Mouse (Mus musculus): Measurements from ENCODE around the gene Cytip.
"Not testable (repeated sequence)": the region's sequence is repeated elsewhere in the genome, so short reads cannot be mapped to it uniquely, and the experiment has no call there.

Gene Cytip

DNA sequence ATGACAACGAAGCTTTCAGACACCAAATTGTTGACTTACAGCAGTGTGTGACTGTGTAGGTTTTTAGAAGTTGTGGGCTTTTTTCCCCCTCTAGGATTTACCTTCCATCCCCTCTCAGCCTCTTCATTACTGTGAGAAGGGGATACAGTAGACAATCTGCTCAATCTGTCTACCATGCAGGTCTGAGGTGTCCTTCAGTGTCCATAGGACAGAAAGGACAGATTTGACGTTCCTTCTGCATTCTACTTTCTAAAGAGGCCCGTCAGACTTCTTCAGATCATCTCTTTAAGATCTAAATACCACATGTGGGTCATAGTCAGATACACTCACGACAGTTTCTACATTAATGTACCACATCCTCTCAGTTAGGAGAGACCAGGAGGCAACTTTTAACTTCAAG lies 33.5 kb downstream of the Cytip start:
- no peak for DNase-seq (ENCODE audit: low spot score)

DNA sequence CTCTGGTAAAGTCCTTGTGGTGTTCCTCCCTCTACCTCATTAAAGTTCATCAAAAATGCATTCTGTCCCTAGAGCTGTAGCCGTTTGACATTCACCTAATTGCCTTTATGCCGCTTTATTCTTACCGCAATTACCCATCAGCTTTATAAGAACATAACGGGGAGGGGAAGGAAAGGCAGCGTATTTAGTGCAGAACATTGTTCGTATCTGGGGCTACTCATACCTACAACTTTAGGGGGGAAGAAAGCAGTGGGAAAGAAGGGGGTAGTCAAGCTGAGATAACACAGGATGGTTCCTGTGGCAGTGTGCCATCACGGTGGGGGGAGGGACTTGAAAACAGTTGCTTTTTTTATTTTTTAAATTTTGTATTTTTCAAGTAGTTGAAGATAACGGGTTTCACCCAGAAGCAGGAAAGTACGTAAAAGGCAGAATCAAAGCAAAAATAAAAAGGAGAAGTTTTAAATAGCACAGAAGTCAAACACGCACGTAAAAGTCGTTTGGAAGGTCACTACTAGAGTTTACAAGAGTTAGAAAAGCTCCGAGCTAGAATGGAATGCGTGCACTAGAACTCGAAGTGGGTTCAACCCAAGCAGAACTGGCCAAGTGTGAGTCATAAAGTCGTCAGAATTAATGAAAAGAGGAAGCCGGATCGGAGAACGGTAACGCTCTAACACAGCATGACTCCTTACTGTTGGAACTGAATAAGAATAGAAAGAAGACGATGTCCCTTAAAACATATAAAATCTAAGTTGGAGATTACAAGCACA lies 34.6 kb downstream of the Cytip start:
- DNase-seq (ENCODE audit: low spot score) = no peak

DNA sequence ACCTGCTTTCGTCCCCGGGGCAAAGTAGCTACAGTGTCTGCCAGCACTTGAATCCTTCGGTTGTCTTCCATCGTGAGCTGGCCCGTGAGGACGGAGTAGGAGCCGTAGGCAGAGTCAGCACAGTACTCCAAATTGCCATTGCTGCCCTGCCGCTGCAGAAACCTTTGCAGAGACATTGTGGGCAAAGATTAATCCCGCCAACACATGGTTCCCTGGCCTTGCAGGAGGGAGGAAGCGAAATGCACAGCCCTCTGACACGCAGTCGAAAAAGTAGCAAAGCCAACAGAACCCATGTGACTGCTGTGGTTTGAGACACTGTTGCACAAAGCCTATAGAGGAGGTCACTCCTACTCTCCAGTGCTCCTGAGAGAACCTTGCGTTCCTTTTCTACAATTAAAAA lies 35.5 kb downstream of the Cytip start:
- DNase-seq (ENCODE audit: low spot score) = no peak

DNA sequence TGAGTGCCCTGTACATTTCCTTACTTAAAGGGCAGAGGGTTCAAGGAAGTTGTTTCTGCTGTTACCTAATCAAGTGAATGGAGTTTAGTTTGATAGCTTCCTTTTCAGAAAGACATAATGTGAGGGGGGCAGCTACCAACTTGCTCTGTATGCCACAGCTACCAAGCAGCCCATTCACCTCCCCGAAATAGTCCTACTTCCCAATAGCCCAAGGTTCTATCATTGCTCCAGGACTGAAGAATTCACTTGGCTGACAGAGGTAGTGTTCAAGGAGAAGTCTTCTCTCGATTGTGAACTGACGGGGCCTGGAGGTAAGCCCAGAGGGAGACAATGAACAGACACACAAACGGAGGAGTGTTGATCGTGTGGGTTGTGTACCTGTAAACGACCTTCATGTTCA lies 36.2 kb downstream of the Cytip start:
- no peak for DNase-seq (ENCODE audit: low spot score)

DNA sequence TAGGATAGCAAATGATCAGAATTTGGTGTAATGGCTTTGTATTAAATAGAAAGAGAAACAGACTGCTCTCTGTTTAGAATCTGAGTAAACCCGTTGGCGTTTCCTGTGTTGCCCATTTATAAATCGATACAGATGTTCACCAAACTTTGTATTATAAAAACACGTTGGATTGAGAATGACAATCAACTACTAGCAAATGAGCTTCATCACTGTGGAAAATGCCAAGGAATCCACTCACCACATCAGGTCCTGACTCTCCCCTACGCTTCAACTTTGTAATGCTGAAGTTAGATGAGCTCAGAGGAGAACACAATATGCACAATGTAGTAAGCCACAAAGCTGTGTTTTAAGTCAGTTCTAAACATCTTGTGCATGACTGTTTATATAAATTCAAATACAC lies 36.8 kb downstream of the Cytip start:
- no peak for DNase-seq (ENCODE audit: low spot score)

DNA sequence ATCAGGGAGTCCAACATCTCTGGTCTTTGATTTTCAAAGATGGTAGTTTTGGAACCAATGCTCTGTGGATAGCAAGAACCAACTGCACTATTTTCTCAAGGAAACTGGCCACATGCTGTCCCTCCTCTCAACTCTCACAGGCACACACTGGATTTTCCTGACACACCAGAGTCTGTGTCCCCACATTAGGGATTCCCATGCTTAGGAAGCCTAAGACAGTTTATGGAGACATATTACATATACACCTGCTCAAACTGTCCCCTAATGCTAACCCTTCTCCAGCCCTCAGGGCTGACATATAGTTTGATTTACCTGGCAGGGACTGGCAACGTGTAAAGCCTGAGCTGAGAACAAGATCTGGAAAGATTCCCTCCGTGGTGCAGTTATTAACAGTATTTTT lies 37.2 kb downstream of the Cytip start:
- no peak for DNase-seq (ENCODE audit: low spot score)

DNA sequence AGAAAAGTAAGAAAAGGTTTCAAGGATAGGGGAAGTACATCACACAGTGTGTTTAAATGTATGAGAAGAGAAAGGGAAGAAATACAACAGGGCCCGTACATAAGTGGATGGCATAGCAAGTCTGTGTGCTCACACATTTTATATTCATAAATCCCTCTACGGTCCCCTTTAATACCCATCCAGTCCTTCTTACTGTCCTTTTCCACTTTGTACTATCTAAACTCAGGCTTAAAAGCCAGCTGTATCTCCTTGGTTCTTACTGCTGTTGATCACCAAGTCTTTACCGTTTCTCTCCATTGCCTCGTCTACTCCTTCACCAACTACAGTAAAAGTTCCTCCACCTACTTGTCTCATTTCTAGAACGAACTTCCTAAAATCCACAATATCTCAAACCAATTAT lies 37.9 kb downstream of the Cytip start:
- DNase-seq (ENCODE audit: low spot score) = no peak

DNA sequence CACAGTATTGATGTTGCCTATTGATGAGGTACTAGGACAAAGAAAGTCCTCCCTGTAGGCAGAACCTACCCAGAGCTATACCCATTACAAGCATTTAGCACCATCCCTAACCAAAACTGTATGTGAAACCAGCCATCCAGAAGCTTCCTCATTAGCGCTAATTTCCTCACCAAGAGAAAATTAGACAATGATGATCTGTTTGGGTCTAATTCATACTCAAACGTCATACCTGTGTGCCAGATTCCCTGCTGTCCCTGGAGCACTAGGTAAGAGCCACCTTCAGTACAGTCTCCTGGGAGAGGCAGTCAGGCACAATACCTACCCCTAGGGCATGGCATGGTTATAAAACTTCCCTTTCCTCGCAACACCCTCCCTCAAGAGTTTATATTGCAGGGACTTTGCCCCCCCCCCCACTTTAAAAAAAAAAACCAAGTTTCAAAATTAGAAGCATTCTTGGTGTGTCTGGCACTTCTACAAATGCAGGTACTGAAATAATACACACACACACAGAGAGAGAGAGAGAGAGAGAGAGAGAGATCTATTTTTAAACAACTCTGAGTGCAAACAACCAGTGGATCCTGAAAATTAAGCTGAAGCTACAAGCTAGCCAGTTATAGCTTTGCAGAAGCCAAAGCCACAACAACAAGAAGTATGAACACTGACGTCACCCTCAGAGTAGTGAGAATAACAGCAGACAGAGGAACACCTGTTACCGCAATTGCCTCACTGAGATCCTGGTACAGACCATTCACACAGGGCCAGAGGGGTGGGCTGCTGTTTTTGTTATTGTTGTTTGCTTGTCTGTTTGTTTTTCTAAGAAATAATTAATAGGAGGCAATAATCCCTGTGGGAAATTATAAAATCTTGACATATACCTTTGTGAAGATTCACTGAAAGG lies 38.6 kb downstream of the Cytip start:
- DNase-seq (ENCODE audit: low spot score) = no peak

DNA sequence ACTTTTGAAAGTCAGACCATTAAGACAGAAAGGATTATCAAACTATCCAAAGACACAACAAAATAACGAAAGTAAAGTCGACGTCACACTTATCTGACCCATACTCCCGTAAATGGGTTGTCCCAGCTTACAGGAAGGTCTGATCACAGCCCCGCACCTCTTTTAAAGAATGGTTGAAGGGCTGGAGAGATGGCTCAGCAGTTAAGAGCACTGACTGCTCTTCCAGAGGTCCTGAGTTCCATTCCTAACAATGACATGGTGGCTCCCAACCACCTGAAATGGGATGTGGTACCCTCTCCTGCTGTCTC lies 39.3 kb downstream of the Cytip start:
- DNase-seq (ENCODE audit: low spot score) = no peak

DNA sequence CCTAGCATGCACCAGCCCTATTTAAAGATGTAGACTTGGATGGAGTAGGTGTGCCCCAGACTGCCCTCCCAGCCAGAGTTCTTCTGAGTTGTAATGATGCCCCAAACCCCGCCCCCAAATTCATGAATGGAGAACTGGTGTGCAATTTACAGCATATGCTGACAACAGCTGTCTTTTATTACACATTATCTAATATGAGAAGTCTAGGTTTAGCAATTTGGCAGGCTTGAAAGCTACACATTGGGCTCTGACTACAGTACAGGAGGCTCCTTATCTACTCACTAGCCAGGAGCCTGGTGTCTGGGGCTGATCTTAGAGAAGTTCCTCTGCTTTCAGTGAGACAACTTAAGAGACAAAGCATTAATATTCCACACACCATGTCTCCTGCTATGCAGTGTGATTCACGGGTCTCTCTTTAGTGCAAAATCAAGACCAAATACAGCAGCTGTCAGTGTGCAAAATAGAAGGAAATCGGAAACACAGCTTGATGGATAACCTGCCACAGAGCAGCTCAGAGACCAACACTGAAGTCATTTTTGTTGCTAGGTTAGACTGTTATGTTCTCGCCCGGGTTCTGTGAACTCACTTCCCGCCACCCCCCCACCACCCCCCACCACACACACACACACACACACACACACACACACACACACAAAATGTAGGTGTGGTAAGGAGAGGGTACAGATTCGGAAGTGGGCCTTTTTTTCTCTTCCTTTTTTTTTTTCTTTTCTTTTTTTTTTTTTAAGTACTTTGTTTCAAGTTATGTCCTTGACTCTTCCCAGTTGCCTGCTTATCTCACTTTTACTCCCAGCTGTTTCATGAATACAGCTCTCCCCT lies 39.8 kb downstream of the Cytip start:
- DNase-seq (ENCODE audit: low spot score) = no peak

DNA sequence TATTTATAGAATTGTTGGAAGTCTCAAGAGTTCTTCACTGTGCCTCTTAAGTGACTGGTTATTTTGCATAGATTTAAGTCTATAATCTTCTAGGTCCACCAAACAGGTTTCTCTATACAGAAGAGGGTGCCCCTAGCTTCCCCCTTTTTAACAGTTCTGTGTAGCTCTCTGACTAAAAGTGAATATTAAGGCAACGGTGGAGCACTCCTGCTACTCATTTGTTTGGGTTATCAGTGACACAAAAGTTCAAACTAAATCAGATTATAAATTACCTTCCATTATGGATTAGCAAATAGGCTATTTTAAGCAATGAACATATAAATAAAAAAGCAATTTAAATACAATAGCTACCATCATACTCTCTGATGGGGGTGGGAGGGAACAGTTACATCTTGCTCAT lies 40.8 kb downstream of the Cytip start:
- DNase-seq (ENCODE audit: low spot score) = no peak

DNA sequence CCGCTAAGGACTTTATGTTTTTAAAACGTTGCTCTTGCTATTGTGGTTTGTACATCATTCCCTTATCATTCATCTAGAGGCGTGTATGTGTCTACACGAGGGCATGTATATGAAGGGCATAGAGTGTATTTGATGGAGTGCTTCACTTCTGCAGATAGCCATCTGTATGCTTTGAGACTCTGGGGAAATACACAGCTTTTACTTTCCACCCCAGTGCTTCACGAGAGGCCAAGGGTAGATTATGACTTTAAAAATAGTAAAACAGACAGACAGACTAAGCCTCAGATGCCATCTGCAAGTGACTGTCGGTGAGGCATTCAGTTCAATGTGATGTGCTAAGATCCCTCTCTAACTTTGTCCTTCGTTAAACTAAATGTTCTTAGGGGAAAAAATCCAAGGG lies 41.6 kb downstream of the Cytip start:
- no peak for DNase-seq (ENCODE audit: low spot score)

DNA sequence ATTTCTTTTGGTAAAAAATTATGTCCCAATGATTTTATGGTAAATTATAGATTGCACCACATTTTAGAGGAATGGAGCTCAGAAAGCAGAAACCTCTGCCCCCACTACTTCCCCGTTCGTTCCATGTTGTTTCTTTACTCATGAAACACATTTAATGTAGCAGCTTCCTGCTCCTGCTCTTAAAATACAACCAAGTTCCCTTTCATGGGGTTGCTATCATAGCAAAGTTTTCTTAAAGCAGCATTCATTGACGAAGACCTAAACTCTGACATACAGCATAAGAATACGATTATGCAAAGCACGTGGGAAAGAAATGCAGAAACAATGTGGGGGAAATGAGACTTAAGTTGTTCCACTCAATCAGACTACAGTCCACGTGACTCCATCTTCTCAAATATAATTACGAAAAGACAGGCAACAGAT lies 45.3 kb downstream of the Cytip start:
- DNase-seq (ENCODE audit: low spot score) = no peak

DNA sequence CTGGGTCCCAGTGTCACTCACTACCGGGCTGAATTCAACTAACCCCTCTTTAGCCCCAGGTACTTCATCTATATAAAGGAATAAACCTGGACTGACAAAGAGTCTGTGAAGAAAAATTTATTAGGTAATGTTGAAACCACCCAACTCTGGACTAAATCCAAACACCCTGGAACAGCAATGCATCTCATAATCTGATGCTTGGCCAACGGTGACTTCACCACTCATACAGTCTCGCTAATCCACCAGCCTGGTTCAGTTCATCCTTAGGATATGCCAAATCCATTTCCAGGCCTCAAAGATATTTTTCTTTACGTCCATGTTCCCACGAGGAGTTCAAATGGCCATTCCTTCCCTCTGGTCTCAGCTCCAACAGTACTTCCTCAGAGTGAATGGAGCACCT lies 48.8 kb downstream of the Cytip start:
- DNase-seq (ENCODE audit: low spot score) = no peak

DNA sequence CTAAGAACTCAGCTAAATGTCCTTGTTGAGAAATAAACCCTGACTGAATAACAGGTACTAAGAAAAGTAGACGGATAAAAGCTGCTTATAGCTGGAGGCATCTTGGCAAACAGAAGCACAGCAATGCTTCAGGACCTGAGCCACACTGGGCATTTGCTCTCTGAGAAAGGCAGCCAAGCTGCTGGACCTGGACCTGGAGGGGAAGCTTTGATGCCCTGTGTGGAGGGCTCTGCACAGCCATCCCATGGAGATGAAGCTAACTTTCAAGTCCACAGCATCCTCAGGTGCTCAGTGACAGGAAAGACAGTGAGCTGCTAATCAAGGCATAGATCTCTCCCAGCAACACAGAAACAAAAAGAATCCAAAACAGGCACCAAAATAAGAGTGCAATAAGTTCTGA lies 54.8 kb downstream of the Cytip start:
- no peak for DNase-seq (ENCODE audit: low spot score)

DNA sequence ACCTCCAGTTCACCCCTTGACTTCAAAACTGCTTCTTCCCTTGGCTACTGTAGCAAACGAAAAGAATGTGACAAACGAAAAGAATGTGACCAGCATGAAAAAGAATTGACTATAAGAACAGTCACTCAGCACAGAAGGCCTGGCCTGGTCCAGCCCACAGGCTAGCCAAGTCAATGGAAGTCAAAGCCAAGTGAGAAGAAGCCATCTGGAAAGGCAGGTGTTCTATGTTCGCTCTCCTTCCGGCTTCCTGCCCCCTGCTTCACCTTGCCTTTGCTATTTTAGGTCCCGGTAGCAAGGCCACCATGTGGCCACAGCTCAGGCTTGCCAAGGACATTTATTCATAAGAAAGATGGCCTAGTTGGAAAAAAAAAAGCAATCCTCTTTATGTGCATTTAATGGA lies 56.7 kb downstream of the Cytip start:
- DNase-seq (ENCODE audit: low spot score) = no peak

DNA sequence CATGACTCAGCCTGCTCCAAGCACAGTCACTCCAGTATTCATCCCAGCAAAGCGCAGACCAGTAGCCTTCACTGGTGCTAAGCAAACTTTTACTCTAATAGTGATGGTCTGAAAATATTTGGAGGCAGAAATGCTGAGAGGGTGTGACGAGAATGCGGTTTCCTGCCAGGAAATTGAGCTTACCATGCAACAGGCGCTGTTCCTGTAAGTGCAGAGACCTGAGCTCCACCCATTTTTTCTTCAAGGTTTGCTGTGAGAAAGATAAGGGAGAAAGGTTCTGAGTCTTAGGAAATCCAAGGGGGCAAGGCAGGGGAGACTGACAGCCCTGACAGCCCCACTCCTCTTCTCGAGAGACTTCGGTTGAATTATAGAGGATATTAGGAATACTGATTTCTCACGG lies 57.7 kb downstream of the Cytip start:
- DNase-seq (ENCODE audit: low spot score) = no peak

DNA sequence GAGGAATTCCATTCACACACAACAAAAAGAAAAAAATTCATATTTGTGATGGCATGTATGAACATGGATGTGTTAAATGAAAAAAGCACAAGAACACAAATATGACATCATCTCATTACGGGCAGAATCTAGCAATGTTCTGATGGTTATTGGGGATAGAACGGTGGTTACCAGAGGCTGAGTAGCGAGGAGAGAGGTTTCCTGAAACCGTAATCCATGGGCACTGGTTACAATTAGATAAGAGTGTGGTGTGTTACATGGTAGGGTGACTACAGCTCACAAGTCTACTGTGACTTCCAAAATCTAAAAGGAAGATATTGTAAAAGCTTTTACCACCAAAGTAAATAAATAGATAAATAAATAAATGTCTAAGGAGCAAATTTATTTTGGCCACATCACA lies 58.8 kb downstream of the Cytip start:
- no peak for DNase-seq (ENCODE audit: low spot score)

DNA sequence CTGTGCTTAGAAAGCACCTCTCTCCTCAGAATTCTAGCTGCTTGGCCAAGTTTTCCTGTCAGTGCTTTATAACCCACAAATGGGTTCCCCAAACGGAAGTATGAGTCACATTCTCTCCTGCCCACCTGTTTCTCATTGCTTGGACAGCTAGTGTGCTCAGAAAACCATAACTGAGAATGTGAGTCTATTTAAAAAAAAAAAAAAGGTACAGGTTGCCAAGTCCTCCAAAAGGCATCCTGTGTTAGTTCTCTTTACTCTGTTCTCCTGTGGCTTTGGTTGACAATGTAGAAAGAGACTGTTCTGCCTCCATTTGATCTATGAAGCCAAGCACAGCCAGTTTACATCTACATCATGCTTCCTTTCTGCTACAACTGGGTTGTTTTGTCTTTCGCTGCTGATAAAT lies 60.3 kb downstream of the Cytip start:
- DNase-seq (ENCODE audit: low spot score) = no peak

DNA sequence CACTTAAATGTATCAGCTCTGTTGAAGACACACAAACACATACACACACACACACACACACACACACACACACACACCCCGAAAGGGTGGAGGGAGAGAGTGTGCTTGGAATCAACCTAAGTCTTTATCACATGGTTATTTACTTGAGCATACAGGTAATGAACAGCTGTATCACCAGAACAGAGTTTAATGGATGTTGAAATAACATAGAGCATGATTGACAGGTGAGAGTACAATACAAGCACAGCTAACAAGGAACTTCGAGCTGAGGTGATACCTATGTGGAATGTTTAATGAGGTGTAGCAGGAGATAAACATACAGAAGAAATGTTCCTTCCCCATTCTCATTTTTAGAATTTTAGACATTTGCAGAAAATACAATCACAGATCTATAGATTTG lies 62.7 kb downstream of the Cytip start:
- no peak for DNase-seq (ENCODE audit: low spot score)

DNA sequence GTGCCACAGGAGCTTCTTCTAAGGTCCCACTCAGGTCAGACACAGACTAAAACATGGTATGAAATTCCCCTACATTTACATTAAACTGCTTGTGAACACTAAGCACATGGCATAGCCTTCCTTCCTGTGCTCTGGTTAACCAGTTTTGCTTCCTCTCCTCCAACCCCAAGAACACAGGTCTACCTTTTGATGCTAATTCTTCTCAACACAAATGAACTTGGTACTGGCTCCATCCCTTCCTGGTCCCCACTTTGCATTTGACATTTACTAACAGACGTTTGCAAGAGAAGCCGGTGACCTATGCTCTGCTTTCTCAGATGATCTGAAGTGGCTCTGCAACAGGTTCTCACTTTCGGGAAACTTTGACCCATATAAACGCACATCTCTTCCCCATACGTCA lies 65.4 kb downstream of the Cytip start:
- DNase-seq (ENCODE audit: low spot score) = no peak

DNA sequence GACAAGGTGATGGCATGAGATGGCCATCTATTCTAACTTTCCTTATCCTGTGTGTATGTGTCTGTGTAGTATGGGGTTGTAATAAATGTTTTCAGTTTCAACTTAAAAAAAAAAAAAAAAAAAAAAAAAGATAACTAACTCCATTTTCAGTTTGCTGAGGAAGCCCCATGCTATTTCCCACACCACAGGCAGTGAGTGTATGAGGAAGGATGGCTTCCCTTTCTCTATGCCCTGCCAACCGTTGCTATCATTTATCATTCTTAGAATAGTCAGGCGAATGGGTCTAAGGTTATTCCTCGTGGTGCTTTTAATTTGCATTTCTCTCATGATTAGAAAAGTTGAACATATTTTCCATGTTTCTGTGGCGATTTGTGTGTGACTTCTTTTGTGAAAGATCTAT lies 84.2 kb downstream of the Cytip start:
- no peak for DNase-seq (ENCODE audit: low spot score)

DNA sequence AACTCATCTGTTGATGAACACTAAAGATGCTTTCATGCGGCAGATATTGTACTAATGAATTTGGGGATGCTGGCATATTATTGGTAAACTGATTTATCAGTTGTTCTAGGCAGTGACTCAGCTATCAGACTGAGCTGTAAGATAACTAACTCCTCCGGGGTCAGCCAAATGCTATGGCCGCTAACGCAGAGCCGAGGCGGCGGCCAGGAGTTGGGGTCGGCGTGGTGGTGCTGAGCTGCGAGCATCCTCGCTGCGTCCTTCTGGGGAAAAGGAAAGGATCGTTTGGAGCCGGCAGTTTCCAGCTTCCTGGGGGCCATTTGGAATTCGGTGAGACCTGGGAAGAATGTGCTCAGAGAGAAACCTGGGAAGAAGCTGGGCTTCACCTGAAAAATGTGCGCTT lies 87.4 kb downstream of the Cytip start:
- DNase-seq (ENCODE audit: low spot score) = not testable (repeated sequence)
